Mouse (Mus musculus) bone marrow macrophage, adult 2 months (primary cell): Measurements from ENCODE around the gene Iqsec1.

Experiments used
- CTCF ChIP-seq: IDR thresholded peaks from 2 replicates; pipeline ENCODE4 v1.5.1; 2012; ENCODE audit warnings: low read depth, mild to moderate bottlenecking, low read length, moderate library complexity
- POLR2A ChIP-seq: IDR thresholded peaks from 2 replicates; pipeline ENCODE4 v1.6.1; 2012; ENCODE audit warnings: mild to moderate bottlenecking, low read depth, low read length, borderline replicate concordance

GRCm38 (mm10) chr6:90698843-90699242 lies 289.6 kb downstream of the Iqsec1 start:
- TF ChIP-seq POLR2A (no peak), CTCF (no peak)
